7 mouse cellular contexts compared by ENCODE assay signal in the genomic region with DNA sequence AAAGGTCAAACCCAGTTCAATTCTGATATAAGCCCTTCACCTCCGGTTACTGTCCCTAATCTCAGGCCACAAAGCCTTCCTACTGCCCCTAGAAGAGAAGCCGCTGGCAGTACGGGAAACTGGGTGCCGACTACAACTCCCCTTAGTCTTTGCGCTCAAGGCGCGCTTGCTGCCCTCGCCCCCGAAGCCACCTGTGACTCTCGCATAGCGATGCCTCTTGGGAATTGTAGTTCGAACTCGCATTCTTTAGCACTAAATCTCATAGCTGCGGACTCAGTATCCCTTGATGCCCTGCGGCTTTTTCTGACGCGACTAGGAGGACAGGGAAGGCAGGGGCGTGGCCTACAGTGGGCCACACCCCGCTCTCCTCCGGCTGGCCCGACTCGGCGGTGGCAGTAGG. TPM values are rescaled to one million over a fixed set of nuclear protein-coding genes. Genes with fewer than 3 reads are reported as not detected.
DNase-seq lines count a peak whose midpoint lies in the region; ATAC-seq and TF ChIP-seq lines count a peak whose summit lies in the region.

A gene (plus strand): TSS at position 347 of the 400 bp plus-strand sequence.

- H3K36me3 ChIP-seq in intestine, embryonic 15.5 days: peaks cover 15% of the 10 kb centered on the region; the same call in 1 of the 2 replicates
- H3K36me3 ChIP-seq in midbrain, embryonic 10.5 days: peaks cover 33% of the 10 kb centered on the region
- peaks cover 18% of the 10 kb centered on the region for H3K36me3 ChIP-seq in small intestine, adult 2 months (ENCODE audit: control insufficient read depth, insufficient read depth, low read length)

- H3K27me3 ChIP-seq in intestine, embryonic 15.5 days (replicated peaks): no peaks in the 10 kb centered on the region
- no peaks in the 10 kb centered on the region for H3K27me3 ChIP-seq in midbrain, embryonic 10.5 days (ENCODE audit: low read depth, poor library complexity, severe bottlenecking)
- no peaks in the 10 kb centered on the region for H3K27me3 ChIP-seq in small intestine, adult 2 months (ENCODE audit: control insufficient read depth, insufficient read depth, low read length)

- peak within 1 kb of the TSS; percentile 77 for H3K4me2 ChIP-seq in intestine, embryonic 15.5 days (replicated peaks)

- no peaks in the 10 kb centered on the region for H3K9me3 ChIP-seq in intestine, embryonic 15.5 days
- no peaks in the 10 kb centered on the region for H3K9me3 ChIP-seq in midbrain, embryonic 10.5 days (replicated peaks)

- TF ChIP-seq POLR2A in small intestine, adult 2 months (IDR thresholded peaks at IDR 0.05; ENCODE audit: low read depth, low read length): 0 out of 2 replicates have a peak, but pooled peaks have one; percentile 29

- peak within 1 kb of the TSS; percentile 86 for H3K4me3 ChIP-seq in intestine, embryonic 15.5 days (replicated peaks)
- H3K4me3 ChIP-seq in midbrain, embryonic 10.5 days: peak within 1 kb of the TSS; percentile 89
- H3K4me3 ChIP-seq in small intestine, adult 2 months (ENCODE audit: low read depth, low read length): peak within 1 kb of the TSS; percentile 97

- peaks cover 25% of the 10 kb centered on the region for H3K4me1 ChIP-seq in intestine, embryonic 15.5 days (replicated peaks)
- H3K4me1 ChIP-seq in midbrain, embryonic 10.5 days: peaks cover 32% of the 10 kb centered on the region
- H3K4me1 ChIP-seq in small intestine, adult 2 months (ENCODE audit: control insufficient read depth, insufficient read depth, insufficient read length, low read length): peaks cover 9% of the 10 kb centered on the region

- DNase-seq in adrenal gland, adult 8-10 months: peak; percentile 98
- DNase-seq in embryo, embryonic 11.5 days (ENCODE audit: low read depth, low spot score): peak; percentile 99
- peak; percentile 79 to 88 for DNase-seq in gastrocnemius, postnatal 36 days
- DNase-seq in left cerebral cortex, postnatal 25 days (ENCODE audit: low spot score in 2 of 2): peak; percentile 97 to 100
- DNase-seq in midbrain, embryonic 10.5 days (ENCODE audit: low spot score): peak; percentile 96

- TF ChIP-seq CTCF in small intestine, adult 2 months (IDR thresholded peaks at IDR 0.05; ENCODE audit: extremely low read depth, insufficient read length, insufficient replicate concordance, low read depth, low read length): no peak

- peak within 1 kb of the TSS; percentile 80 for H3K9ac ChIP-seq in intestine, embryonic 15.5 days

- intact Hi-C loops in gastrocnemius, postnatal 36 days (cut with DNase I): no loop called here
- intact Hi-C loops in left cerebral cortex, postnatal 25 days (cut with DNase I): loop anchor here (10.0 kb wide), 1 partner anchor 426 kb away; a partner anchor contains a TSS

- peak; percentile 93 for ATAC-seq in intestine, embryonic 15.5 days

- H3K27ac ChIP-seq in intestine, embryonic 15.5 days: peak within 1 kb of the TSS; percentile 88
- peak within 1 kb of the TSS; percentile 92 for H3K27ac ChIP-seq in midbrain, embryonic 10.5 days (replicated peaks)
- H3K27ac ChIP-seq in small intestine, adult 2 months (ENCODE audit: insufficient read depth, low read depth, low read length): peak within 1 kb of the TSS; percentile 98

- under 1% methylated on average over 23 of the region's 23 CpGs for WGBS in intestine, embryonic 15.5 days
- WGBS in midbrain, embryonic 10.5 days: 0% methylated on average over 23 of the region's 23 CpGs
- WGBS in small intestine, adult 2 months: 1% methylated on average over 23 of the region's 23 CpGs

RNA-seq across cellular contexts. Expression of the gene that starts here (rescaled TPM):
- 100 to 1,000 TPM in 1 of 4 experiments, 10 to 100 TPM in 3; 69.9 to 108 (median 89.8) TPM for total RNA-seq in adrenal gland, adult 8-10 months (2022)
- 10 to 100 TPM; 51.3 to 55.1 TPM for total RNA-seq in gastrocnemius, postnatal 36 days (2021)
- 25.1 and 32.4 TPM in 2 replicates for polyA plus RNA-seq in intestine, embryonic 15.5 days (2015; fragmentation: Nextera tagmentation; extraction: Ambion mirVana)
- total RNA-seq in left cerebral cortex, postnatal 25 days (2021): 100 to 1,000 TPM; 108 to 119 TPM
- polyA plus RNA-seq in midbrain, embryonic 10.5 days (2016; fragmentation: Nextera tagmentation; extraction: Ambion mirVana): 28.2 and 31.0 TPM in 2 replicates
- 92.2 and 198 TPM in 2 replicates for polyA plus RNA-seq in small intestine, adult 2 months (2012; rRNA removed)

Comparison
In these comparisons a context has a peak if more than half of its experiments do, and no peak if none do; other contexts are left out.
1. Peak in every context shown above with its lines: DNase-seq, ATAC-seq, H3K4me3 ChIP-seq and H3K27ac ChIP-seq.